Mouse (Mus musculus) adrenal gland, adult 2 months (tissue): ENCODE data around the gene Palld. TPM values are rescaled to one million over a fixed set of nuclear protein-coding genes. Genes with fewer than 3 reads are reported as not detected.
A peak's percentile ranks its signal among the peaks of the same experiment; 100 is the strongest.

Experiments
- DNase-seq: peaks from one replicate; pipeline ENCODE4 v3.0.0; 2021
- polyA plus RNA-seq: library from polyadenylated mRNA; depleted of rRNA; stranded (reverse); fragments of >200 nt; gene quantifications from 2 replicates; pipeline ENCODE4 v1.2.3, GENCODE M21; 2012
- total RNA-seq, 2 experiments: library from RNA; stranded (reverse); gene quantifications; 2 replicates each; pipeline ENCODE4 v1.2.3; 2021

Gene Palld
- total and polyA plus RNA-seq, 3 experiments = 30.5 to 40.6 (median 35.8) TPM

- DNase-seq = no peak
Observed at GRCm38 (mm10) chr8:61865365-61865764, 37.1 kb downstream of the Palld start.

- no peak for DNase-seq
Observed at GRCm38 (mm10) chr8:61851270-61851669, 51.2 kb downstream of the Palld start.

GRCm38 (mm10) chr8:61848581-61849162 is 53.8 kb downstream of the Palld start:
- no peak for DNase-seq

- DNase-seq = no peak
Observed at GRCm38 (mm10) chr8:61847494-61847893, 55.0 kb downstream of the Palld start.

- no peak for DNase-seq
Observed at GRCm38 (mm10) chr8:61844992-61845391, 57.5 kb downstream of the Palld start.

- DNase-seq = no peak
Observed at GRCm38 (mm10) chr8:61844575-61844974, 57.9 kb downstream of the Palld start.

- no peak for DNase-seq
Observed at GRCm38 (mm10) chr8:61843776-61844175, 58.7 kb downstream of the Palld start.

- DNase-seq = peak; percentile 18
Observed at GRCm38 (mm10) chr8:61833211-61833610, 69.3 kb downstream of the Palld start.

GRCm38 (mm10) chr8:61831944-61832343 is 70.5 kb downstream of the Palld start:
- no peak for DNase-seq

GRCm38 (mm10) chr8:61830821-61831220 is 71.7 kb downstream of the Palld start:
- DNase-seq = no peak

GRCm38 (mm10) chr8:61824563-61824962 is 77.9 kb downstream of the Palld start:
- DNase-seq = no peak

GRCm38 (mm10) chr8:61823157-61823556 is 79.3 kb downstream of the Palld start:
- DNase-seq = no peak

GRCm38 (mm10) chr8:61803764-61804163 is 98.7 kb downstream of the Palld start:
- DNase-seq = peak; percentile 69

- peak; percentile 42 for DNase-seq
Observed at GRCm38 (mm10) chr8:61802840-61803239, 99.7 kb downstream of the Palld start.

GRCm38 (mm10) chr8:61797391-61797947 is 105.0 kb downstream of the Palld start:
- peak; percentile 49 for DNase-seq

GRCm38 (mm10) chr8:61796537-61797050 is 105.9 kb downstream of the Palld start:
- DNase-seq = no peak

- DNase-seq = no peak
Observed at GRCm38 (mm10) chr8:61789946-61790345, 112.5 kb downstream of the Palld start.

- no peak for DNase-seq
Observed at GRCm38 (mm10) chr8:61789289-61789688, 113.2 kb downstream of the Palld start.

- no peak for DNase-seq
Observed at GRCm38 (mm10) chr8:61782931-61783491, 119.5 kb downstream of the Palld start.

GRCm38 (mm10) chr8:61780652-61781257 is 121.7 kb downstream of the Palld start:
- no peak for DNase-seq

- no peak for DNase-seq
Observed at GRCm38 (mm10) chr8:61778194-61778593, 124.3 kb downstream of the Palld start.

GRCm38 (mm10) chr8:61776560-61776959 is 125.9 kb downstream of the Palld start:
- no peak for DNase-seq

- no peak for DNase-seq
Observed at GRCm38 (mm10) chr8:61775936-61776335, 126.6 kb downstream of the Palld start.
